Mouse (Mus musculus) C2C12 (cell line): ENCODE measurements around the gene Pnrc1.

Experiments used
- CTCF ChIP-seq: IDR thresholded peaks from one replicate; pipeline ENCODE4 v1.5.1; 2011; ENCODE audit not compliant: control insufficient read depth, insufficient read depth, insufficient read length
- MYOD1 ChIP-seq: IDR thresholded peaks from one replicate; pipeline ENCODE4 v1.6.1; 2011; ENCODE audit warnings: low read depth; ENCODE audit not compliant: control insufficient read depth, insufficient read length
- USF1 ChIP-seq: IDR thresholded peaks from one replicate; pipeline ENCODE4 v1.6.1; 2011; ENCODE audit warnings: low read depth, mild to moderate bottlenecking, control low read depth, moderate library complexity

DNA sequence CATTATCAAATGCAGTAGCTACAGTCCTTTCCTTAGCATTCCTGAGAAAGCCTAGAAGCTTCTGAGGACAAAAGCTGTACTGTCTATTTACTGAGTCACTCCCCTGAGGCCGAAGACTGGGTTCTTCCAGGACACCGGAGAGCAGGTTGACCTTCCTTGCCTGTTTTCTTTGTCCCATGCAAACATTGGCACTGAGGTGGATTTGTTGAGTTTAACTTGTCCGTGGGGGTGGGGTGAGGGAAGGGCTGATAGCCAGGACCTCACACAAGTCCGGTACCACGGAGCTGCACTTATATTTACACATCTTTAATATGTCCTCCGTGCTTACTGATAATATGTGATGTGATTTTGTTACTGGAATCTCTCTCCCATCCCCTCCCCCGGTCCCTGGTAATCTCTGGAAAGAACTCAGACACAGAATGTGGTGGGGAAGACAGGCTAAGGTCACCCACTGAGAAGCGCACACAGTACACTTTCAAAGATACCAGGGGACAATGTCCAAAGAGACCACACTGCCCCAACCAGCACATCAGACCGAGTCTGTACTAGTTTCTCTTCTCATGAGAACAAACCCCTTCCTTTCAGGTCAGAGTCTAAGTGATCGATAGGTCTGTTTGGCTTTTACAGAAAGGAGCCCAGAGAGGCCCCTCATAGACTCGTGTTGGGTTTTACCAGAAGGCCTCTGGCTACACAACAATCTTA lies 32.5 kb downstream of the Pnrc1 start:
- TF ChIP-seq CTCF = no peak
- TF ChIP-seq USF1 = no peak
- no peak for TF ChIP-seq MYOD1
